Mouse (Mus musculus): ENCODE measurements around the gene Hspb6.

DNA sequence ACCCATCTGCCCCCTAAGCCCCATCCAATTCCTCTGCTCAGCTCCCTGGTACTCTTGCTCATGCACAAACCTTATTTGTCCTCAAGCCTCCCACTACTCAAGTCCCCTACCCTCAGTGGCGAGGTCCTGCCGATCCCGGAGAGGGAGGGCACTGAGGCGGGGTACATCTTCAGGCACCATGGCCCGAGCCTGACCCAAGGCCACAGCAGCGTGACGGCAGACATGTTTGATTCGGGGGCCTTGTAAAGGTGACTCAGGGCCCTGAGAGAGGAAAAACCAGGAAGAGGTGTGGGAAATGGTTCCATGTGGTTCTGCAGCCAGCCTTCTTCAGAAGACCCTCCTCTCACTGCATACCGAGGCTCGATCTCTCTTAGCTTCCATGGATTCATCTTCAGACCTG is 32.4 kb downstream of the Hspb6 start:
- no peak for TF ChIP-seq CTCF (conservative IDR thresholded peaks at IDR 0.05 in 1 of 2, IDR thresholded peaks at IDR 0.05 in 1 of 2; ENCODE audit: low read depth in 2 of 2, low read length in 2 of 2)
- no peak for TF ChIP-seq POLR2A (IDR thresholded peaks at IDR 0.05; ENCODE audit: low read depth, low read length)
- no peak for TF ChIP-seq KAT2A (IDR thresholded peaks at IDR 0.05; ENCODE audit: insufficient replicate concordance, low read length)
- no peak for TF ChIP-seq MYC (IDR thresholded peaks at IDR 0.05; ENCODE audit: low read depth, low read length)
- no peak for TF ChIP-seq RAD21 (IDR thresholded peaks at IDR 0.05; ENCODE audit: low read depth, low read length)
- no peak for TF ChIP-seq ELF1 (IDR thresholded peaks at IDR 0.05; ENCODE audit: low read depth, low read length)
- no peak for TF ChIP-seq CHD1 (IDR thresholded peaks at IDR 0.05; ENCODE audit: low read depth, low read length)
- no peak for TF ChIP-seq BHLHE40 (IDR thresholded peaks at IDR 0.05; ENCODE audit: low read depth, low read length)
- no peak for TF ChIP-seq EP300 (IDR thresholded peaks at IDR 0.05; ENCODE audit: low read length)
- no peak for TF ChIP-seq UBTF (IDR thresholded peaks at IDR 0.05; ENCODE audit: low read depth, low read length)
- TF ChIP-seq CHD2 (IDR thresholded peaks at IDR 0.05; ENCODE audit: low read length) = no peak
- TF ChIP-seq ZNF384 (IDR thresholded peaks at IDR 0.05; ENCODE audit: low read depth, low read length) = no peak

All from CH12.LX (cell line).